Mouse (Mus musculus): ENCODE data around the gene Slc2a2. TPM values are rescaled to one million over a fixed set of nuclear protein-coding genes. Genes with fewer than 3 reads are reported as not detected.

Gene Slc2a2
- polyA plus RNA-seq, 1 experiment from 2014 or later = 0.10 TPM

- Histone ChIP-seq H3K27ac (no peak overlapping the region), H3K4me2 (peak overlapping the region; percentile 99), H3K27me3 (replicated peaks) (no peaks in the 10 kb centered on the region), H3K9ac (no peak overlapping the region), H3K36me3 (replicated peaks) (no peaks in the 10 kb centered on the region), H3K9me3 (no peaks in the 10 kb centered on the region), H3K4me3 (peak overlapping the region; percentile 77), H3K4me1 (peaks cover 11% of the 10 kb centered on the region)
- ATAC-seq (replicated peaks) = peak; percentile 46
- 77% methylated on average over 9 of the region's 9 CpGs for WGBS
Measured at GRCm38 (mm10) chr3:28780511-28780910, 82.8 kb downstream of the Slc2a2 start.

Other genes starting within 250 kb of the Slc2a2 start
- 8.3 and 8.9 TPM in 2 replicates for gene Eif5a2, start 83.4 kb downstream of the Slc2a2 start, polyA plus RNA-seq (2015; fragmentation: Nextera tagmentation; extraction: Ambion mirVana)
- gene Rpl22l1, start 107.5 kb downstream of the Slc2a2 start, polyA plus RNA-seq (2015; fragmentation: Nextera tagmentation; extraction: Ambion mirVana) = 172 and 192 TPM in 2 replicates
- not detected in 2 replicates for gene Gm1527, start 194.7 kb downstream of the Slc2a2 start, polyA plus RNA-seq (2015; fragmentation: Nextera tagmentation; extraction: Ambion mirVana)

All from midbrain, embryonic 15.5 days (tissue).